Mouse (Mus musculus) frontal cortex, adult (tissue): ENCODE results near the gene Nkg7.
"Not testable (repeated sequence)": the region's sequence is repeated elsewhere in the genome, so short reads cannot be mapped to it uniquely, and the experiment has no call there.

ENCODE experiments used
- ATAC-seq: cut with Nextera tagmentation; 2 replicates; pipeline ENCODE4 v1.9.2; 2017; ENCODE audit warnings: mild to moderate bottlenecking, moderate library complexity, mixed read lengths; ENCODE audit not compliant: low TSS enrichment

Nkg7 gene

DNA sequence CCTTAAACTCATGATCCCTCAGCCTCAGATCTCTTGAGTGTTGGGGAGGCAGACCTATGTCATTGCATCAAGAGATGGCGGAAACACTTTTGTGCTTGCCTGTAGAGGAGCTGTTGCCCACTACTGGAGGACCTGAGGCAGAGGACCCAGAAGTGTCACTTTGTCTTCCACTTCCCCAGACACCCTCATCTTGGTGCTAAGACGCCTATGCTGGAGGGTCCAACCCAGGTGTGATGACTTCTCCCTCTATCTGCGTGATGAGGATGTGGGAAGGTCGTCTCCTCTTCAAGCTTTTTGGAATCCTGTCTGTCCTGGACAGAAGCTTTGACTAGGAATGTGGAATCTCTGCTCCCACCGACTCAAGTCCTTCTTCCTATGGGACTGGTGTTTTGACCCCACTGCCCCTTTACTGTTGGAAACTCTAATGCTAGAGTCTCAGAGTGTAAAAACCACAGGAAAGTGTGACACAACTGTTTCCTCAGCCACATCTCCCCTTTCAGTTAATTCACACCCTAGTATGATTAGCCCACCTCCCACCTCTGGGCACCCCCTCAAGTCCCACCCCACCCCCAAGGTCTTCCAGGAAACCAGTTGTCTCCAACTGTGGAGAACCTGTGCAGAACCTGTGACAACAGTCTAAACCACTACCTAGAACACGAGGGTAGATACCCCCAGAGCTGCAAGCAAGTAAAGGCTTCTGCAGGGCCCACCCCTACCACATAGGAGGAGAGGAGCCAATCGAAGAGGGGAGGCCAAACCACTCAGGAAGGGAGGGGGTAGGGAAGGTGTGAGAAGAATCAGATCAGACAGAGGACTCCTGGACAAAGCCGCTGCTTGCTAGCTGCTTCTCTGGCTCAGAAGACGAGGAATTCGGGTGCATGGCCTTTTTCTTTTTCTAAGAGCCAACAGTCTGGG is at the start of gene Nkg7:
Gene Nkg7, plus strand, starts transcription at position 733 of the 915 bp plus-strand sequence.
- ATAC-seq: no peak

DNA sequence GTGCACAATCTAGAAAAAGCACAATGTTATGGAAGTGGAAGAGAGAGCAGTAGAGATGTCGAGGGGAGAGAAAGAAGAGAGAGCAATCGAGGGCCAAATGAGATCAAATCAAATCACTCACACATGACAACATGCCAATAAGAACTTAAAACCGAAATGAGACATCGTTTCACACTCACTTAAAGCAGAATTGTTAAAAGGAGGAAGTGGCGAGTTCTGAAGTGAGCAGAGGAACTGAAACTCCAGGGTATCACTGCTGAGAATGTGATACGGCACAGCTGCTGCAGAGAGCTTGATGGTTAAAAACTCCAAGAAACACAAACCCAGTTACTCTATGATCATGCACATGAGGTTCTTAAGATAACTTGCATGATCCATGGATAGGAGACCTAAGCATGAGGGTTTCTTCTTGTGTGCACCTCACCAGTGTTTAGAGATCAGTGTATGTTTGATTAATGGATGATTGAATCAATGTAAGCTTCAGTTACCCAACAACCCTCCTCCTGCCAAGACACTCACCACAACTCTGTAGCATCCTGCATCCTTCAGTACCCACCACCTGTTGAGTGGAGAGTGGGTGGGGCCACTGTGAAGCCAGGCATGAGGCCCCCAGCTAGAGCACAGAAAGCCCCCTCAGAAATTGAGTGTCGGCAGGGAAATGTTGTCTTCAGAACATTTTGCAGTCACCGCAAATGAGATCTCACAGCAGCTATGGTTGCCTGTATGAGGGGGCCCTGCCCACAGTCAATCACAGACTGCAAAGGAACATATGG is 44.3 kb upstream of the Nkg7 start:
- no peak for ATAC-seq

DNA sequence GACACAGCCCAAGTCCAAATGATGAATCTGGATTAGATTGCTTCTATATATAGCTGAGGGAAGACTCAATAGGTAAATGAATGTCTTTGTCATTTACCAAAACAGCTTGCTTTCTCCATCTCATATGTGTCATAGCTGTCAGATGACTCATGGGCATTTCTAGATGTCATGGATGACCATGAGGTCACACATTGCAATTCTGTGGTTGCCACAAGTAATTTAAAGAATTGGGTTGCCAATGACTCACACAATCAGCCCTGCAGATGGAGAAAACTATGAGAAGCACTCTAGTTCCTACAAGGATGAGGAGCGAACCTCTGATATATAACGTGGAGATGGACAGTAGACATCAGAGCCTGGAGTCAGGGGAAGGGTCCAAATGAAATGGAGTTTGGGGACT is 37.4 kb upstream of the Nkg7 start:
- no peak for ATAC-seq

DNA sequence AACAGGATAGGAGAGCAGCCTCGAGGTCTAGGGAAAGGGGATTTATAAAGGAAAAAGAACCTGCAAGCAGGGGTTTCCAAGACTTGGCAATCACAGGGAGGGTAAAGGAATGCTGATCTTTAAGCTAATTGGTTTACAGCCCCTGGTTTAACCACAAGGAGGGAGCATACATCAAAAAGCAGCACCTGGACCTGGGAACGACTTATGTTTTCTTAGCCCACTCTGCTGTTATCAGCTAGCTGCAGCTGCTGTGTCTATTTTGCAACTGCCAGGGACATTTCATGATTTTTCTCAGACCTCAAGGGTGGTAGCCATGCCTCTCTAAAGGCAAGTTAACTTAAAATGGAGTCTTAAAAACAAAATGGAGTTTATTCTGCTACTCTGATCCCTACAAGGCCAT is 34.2 kb upstream of the Nkg7 start:
- ATAC-seq: no peak

DNA sequence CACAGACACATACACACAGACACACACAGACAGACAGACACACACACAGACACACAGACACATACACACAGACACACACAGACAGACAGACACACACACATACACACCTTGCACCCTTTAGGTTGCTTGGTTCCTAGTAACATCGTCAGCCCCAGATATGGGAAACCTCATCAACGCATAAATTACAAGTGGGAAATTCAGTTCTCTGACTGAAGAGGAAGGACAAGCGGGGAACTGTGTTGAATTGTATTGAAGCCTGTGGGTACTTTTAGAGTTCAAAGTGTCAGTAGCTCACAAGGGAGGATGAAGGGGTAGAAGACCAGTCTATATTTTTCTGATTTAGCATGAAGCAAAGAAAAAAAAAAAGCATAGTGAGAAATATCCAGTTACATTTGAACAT is 29.3 kb upstream of the Nkg7 start:
- ATAC-seq: no peak

DNA sequence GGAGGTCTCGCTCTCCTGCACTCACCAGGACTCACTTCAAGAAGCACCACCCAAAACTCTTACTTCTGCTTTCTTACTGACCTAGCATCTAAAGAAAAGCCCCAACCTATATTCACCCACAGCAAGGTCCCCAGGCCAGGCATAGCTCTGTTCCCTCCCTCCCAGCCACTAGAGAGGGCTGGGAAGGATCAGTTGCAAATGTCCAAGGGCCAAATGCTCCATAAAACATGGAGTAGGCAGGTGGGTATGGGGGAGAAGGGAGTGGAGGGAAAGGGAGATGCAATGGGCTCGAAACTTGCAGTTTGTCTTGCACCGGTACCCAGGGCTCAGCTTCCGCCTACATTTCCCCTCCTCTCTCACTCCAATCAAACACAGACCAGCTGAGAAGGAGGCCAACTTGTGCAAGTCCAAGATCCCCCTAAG is 28.7 kb upstream of the Nkg7 start, which contains the start of gene Siglecg:
Gene Siglecg, plus strand, starts transcription at position 74 of the 423 bp plus-strand sequence.
- ATAC-seq: no peak

DNA sequence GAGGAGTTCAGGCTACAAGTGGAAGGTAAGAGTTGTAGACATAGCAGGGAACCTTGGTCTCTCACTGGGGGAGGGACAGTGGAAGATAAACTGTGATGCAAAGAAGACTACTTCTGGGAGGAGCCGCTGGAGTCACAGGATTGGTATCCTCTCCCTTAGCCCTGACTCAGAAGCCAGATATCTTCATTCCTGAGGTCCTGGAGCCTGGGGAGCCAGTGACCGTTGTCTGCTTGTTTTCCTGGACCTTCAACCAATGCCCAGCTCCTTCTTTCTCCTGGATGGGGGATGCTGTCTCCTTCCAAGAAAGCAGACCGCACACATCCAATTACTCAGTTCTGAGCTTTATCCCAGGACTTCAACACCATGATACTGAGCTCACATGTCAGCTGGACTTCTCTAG is 27.8 kb upstream of the Nkg7 start:
- ATAC-seq: no peak

DNA sequence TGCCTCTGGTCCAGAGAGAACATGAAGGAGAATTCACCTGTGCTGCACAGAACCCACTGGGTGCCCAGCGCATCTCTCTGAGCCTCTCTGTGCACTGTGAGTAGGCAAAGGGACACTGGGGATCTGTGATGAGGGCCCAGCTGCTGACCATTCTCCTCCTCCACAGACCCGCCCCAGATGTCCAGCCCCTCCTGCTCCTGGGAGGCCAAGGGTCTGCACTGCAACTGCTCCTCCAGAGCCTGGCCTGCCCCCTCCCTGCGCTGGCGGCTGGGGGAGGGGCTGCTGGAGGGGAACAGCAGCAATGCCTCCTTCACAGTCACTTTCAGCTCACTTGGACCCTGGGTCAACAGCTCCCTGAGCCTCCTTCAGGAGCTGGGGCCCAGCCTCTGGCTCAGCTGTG is 25.1 kb upstream of the Nkg7 start:
- not testable (repeated sequence) for ATAC-seq

DNA sequence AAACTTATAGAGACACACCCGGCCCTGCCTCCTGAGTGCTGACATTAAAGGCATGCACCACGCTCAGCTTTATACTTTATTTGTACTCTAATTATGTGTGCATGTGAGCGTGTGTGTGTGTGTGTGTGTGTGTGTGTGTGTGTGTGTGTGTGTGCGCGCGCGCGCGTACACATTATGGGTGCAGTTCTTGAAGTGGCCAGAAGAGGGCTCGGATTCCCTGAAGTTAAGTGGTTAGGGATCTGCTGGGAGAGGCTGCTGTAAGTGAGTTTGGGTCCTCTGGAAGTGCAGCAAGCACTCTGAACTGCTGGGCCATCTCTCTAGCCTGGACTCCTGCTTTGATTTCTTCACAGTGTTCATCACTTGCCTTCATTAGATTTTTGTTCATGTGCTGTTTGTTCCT is 19.6 kb upstream of the Nkg7 start:
- ATAC-seq: no peak

DNA sequence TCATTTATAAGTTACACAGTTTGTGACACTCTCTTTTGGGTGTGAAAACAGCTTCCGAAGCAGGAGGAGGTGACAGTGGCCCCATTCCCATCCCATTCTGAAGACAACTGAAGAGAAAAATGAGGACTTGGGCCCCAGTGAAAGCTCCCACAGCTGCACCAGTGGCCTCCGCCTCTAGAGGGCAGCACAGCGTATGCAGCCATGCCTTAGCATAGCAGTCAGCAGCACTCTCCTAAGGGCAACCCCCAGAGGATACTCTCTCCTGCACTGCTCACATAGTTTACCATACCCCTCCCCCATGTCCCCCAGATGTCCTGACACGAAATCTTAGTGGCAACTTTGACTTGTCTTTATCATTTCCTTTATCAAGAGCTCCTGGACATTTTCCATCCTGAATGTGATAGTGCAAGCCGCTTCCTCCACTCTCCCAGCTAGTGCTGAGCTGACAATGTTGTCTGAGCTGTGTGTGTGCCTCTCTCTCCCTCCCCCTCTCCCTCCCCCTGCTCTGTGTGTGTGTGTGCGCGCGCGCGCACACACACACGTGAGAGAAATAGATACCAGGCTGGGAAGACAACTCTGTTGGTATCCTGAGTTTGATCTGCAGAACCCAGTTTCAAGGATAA is 13.8 kb upstream of the Nkg7 start:
- peak; percentile 99 for ATAC-seq

DNA sequence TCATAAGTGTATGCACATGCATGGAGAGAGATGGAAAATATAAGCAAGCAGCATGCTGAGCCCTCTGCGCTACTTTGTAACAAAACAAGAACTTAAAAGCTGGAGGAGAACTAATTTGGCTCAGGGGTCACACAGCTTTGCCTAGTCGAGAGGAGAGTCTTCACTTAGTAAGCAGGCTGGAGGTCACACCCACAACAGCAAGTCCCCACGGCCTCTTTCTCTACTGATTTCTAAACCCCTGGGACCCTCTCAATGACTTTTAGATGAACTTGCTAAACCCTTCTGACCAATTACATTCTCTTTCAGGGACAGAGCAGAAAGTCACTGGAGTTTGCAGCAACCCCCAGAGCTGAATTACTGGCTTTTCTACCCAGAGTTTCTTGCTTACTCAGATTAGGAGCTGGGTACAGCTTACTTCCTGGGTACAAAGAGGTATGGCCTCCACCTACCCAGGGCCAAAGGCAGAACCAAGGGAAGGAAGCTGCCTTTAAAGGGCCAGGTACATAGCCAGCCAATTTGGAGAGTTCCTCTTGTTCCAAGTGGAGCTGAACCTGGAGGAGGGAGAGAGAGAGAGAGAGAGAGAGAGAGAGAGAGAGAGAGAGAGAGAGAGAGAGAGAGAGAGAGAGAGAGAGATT is 12.8 kb upstream of the Nkg7 start:
- no peak for ATAC-seq

DNA sequence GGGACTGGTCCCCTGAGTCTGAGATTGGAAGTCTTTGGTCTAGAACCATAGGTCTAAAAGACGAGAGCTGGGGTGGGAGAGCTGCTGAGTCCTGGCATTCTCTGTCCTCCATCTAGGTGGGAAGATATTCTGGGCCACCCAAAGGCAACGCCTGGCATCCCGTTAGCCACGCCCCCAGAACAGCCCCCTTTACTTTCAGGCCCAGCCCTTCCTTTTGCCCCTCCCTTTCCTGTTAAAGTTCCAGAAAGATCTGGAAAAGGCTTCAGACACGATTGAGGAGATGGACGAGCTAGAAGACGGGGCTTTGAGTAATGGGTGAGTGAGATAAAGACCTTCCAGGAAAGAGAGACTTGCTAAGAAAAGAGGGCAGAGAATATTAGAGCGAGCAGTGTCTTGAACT is 9.5 kb upstream of the Nkg7 start, which contains the start of gene Lim2:
Gene Lim2, plus strand, starts transcription at position 265 of the 400 bp plus-strand sequence.
- no peak for ATAC-seq

DNA sequence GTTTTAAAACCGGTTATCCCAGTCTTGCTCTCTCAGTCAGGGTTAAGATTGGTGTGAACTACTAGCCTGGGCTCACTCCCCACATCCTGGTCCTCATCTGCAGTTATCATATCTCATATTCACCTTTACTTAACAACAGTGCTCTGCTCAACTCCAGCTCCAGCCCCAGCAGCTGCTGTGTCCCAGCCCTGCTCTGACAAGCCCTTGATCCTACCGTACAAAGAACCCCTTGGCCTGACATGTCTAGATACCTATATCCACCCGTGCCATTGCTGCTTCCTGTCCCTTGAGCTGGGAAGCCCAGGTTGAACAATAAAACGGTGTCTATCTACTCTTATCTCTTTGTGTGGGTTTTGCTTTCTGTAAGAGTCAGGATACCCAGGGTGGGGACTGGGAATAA is 7.4 kb upstream of the Nkg7 start:
- no peak for ATAC-seq

DNA sequence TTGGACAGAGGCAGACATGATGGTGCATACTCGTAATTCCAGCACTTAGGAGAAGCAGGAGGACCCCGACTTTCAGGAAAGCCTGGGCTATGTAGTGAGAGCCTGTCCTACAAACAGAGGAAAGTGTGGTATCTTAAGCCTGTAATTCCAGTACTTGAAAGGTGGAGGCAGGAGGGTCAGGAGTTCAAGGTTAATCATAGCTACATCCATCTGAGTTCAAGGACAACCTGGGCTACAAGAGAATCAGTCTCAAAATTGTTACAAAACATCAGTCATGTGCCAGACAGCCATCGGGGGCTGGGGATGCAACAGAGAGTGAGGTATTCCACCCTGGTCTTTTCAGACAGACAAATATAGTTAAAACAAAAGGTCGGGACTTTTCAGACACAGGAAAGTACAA is 4.0 kb upstream of the Nkg7 start:
- no peak for ATAC-seq

DNA sequence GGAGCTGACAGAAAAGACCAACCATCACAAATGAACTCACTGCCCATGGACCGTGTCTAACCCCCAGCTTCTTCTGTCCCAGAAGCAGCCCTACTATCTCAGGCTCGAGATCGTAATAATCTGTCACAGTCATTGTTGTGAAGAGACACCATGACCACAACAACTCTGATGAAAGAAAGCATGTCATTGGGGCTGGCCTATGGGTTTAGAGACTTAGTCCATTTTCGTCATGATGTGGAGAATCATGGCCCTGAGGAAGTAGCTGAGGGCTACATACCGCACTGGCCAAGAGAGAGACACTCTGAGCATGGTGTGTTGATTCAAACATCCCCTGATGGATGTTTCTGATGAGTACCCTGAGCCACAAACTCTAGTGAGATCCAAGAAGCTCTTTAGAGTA is 2.2 kb upstream of the Nkg7 start:
- no peak for ATAC-seq

DNA sequence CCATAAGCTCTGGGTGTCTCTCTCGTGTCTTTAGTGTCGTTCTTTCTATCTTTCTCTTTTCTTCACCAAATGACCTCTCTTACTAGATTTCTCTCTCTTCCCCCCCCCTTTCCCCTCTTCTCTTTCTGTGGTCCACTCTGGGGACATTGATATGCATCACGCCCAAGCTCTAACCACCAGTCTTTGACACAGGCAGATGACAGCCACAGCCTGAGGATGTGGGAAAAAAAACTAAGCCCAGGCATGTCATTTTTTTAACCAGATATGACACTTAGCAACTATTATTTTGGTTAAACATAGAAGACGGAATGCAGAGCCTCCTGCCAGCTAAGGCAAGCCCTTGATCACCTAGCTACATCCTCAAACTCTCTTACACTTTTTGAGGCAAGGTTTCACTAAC is 1.7 kb downstream of the Nkg7 start:
- ATAC-seq: no peak

DNA sequence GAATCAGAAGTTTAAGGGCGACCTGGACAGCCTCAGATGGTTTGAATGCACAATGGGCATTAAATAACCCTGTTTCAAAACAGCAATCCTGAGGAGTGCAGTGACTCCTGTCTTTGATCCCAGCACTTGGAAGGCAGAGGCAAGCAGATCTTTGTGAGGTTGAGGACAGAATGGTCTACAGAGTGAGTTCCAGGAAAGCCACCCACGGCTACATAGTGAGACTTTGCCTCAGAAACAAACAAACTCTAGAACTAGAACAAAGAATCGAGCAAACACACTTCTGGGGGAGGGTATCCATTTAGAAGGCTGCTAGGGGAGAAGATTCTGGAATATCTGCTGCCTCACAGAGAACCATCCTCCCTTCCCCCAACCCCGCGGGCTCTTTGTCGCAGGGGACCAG is 3.6 kb downstream of the Nkg7 start, which contains the start of gene Cldnd2:
Gene Cldnd2, plus strand, starts transcription at position 301 of the 400 bp plus-strand sequence.
- ATAC-seq: no peak

DNA sequence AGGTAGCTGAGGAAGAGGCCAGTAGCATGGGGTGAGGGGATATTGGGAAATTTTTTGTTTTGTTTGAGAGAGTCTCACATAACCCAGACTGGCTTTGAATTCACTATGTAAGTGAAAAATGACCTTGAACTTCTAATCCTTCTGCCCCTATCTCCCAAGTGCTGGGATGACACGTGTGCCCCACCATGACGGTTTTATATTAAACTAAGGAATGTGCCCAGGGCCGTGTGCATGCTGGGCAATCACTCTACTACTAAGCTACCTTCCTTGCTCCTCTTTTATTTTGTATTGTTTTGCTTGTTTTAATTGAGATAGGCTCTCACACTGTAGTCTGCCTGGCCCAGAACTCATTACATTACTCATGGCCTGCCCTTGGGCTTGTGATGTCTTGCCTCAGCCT is 4.2 kb downstream of the Nkg7 start:
- ATAC-seq: no peak

DNA sequence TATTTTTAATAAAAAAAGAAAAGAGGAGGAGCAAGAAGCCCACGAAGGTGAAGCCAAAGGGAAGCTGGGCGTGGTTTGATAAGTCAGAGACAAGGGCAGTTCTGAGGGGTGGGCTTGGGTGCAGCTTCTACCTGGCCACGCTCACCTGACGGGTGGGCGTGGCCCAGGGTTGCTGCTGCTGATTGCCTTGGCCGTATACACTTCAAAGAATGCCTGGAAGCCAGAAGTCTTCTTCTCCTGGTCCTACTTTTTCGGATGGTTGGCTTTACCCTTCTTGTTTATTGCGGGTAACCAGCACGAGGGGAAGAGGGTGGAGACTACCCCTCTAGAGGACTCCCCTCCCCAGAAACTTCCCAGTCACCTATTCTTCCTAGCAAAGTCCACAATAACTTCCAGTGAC is 5.8 kb downstream of the Nkg7 start:
- ATAC-seq: no peak

DNA sequence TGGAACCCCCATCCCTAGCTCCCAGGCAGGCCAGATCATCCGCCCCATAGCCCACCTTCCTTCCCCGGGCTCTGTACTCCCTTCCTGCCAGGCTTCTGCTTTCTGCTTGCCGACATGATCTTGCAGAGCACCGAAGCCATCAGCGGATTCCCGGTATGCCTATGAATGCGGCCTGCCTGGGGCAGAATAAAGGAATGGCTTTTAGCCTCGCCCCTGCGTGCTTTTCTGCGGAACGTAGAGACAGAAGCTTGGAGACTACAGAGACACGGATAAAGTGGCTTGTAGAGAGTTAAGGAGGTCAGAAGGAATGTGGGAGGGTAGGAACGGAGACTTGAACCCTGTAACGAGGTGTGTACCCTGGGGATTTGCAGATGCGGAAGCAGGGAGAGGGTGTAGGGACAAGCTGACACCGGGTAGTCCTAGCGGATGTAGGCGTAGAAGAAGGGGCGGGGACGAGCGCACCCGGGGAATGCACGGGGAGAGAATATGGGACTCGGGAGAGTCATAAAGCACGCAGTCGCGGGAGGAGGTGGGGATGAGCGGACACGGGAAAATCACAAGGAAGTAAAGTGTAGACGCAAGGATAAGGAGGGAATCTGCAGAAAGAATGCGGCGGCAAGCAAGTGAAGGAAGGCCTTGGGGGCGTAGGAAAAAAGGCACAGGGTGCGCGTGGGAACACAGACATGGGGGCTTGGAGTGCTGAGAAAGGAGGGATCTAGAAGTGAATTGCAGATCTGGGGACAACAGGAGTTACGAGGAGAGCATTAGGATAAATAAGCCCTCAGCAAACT is 6.4 kb downstream of the Nkg7 start:
- ATAC-seq: peak; percentile 82

DNA sequence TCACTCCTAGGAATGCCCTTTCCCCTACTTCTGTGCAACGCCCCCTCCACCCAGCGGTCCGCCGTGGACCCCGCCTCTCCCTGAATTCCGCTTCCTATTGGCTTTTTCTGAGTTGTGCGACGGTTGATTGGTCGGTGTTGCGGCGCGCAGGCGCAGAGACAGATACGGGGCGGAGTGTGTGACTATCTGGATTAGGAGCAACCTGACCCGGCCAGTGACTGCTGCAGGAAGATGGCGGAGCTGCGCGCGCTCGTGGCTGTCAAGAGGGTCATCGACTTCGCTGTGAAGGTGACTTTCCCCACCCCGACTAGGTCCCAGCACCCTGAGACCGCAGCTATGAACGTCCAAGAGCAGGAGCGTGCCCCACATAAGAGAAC is 7.0 kb downstream of the Nkg7 start, which contains the start of the genes Etfb and Gm45233:
Gene Etfb, plus strand, starts transcription at position 167 of the 377 bp plus-strand sequence.
Gene Gm45233, plus strand, starts transcription at position 212 of the 377 bp plus-strand sequence.
- peak; percentile 98 for ATAC-seq
